Mouse (Mus musculus) CD4-positive, CD25-positive, alpha-beta regulatory T cell, adult 2 months (primary cell): ENCODE results near the gene Ints2.
"Not testable (repeated sequence)": the region's sequence is repeated elsewhere in the genome, so short reads cannot be mapped to it uniquely, and the experiment has no call there.

Experiments
- DNase-seq: peaks from one replicate; pipeline ENCODE4 v3.0.0-alpha.2; 2012; ENCODE audit warnings: low read depth, low spot score

The Ints2 gene

GRCm38 (mm10) chr11:86257460-86258076 lies at the start of gene Ints2:
Gene Ints2, minus strand, starts transcription at chr11:86257575.
- DNase-seq = peak; percentile 96

- DNase-seq = peak; percentile 28
Measured at GRCm38 (mm10) chr11:86292201-86292600, 34.8 kb upstream of the Ints2 start.

- peak; percentile 30 for DNase-seq
Measured at GRCm38 (mm10) chr11:86291714-86292113, 34.3 kb upstream of the Ints2 start.

- DNase-seq = no peak
Measured at GRCm38 (mm10) chr11:86285729-86286128, 28.4 kb upstream of the Ints2 start.

- no peak for DNase-seq
Measured at GRCm38 (mm10) chr11:86278442-86279102, 21.2 kb upstream of the Ints2 start.

- no peak for DNase-seq
Measured at GRCm38 (mm10) chr11:86257054-86257453, 321 bp downstream of the Ints2 start.

GRCm38 (mm10) chr11:86253342-86253741 lies 4.0 kb downstream of the Ints2 start:
- DNase-seq = no peak

- no peak for DNase-seq
Measured at GRCm38 (mm10) chr11:86232446-86232845, 24.9 kb downstream of the Ints2 start.

- no peak for DNase-seq
Measured at GRCm38 (mm10) chr11:86231781-86232350, 25.5 kb downstream of the Ints2 start.

- DNase-seq = no peak
Measured at GRCm38 (mm10) chr11:86226646-86227180, 30.7 kb downstream of the Ints2 start.

- no peak for DNase-seq
Measured at GRCm38 (mm10) chr11:86225761-86226160, 31.6 kb downstream of the Ints2 start.

GRCm38 (mm10) chr11:86211803-86212202 lies 45.6 kb downstream of the Ints2 start:
- no peak for DNase-seq

GRCm38 (mm10) chr11:86209123-86209522 lies 48.3 kb downstream of the Ints2 start:
- no peak for DNase-seq

GRCm38 (mm10) chr11:86205876-86206275 lies 51.5 kb downstream of the Ints2 start:
- no peak for DNase-seq

- no peak for DNase-seq
Measured at GRCm38 (mm10) chr11:86205031-86205430, 52.3 kb downstream of the Ints2 start.

GRCm38 (mm10) chr11:86201901-86202675 lies 55.3 kb downstream of the Ints2 start:
- DNase-seq = peak; percentile 37

- DNase-seq = peak; percentile 98
Measured at GRCm38 (mm10) chr11:86201037-86201786, 56.2 kb downstream of the Ints2 start, which contains the start of gene Brip1. Gene Brip1, minus strand, starts transcription at chr11:86201193.

GRCm38 (mm10) chr11:86200460-86201021 lies 56.8 kb downstream of the Ints2 start:
- DNase-seq = no peak

GRCm38 (mm10) chr11:86199733-86200132 lies 57.6 kb downstream of the Ints2 start:
- DNase-seq = no peak

- not testable (repeated sequence) for DNase-seq
Measured at GRCm38 (mm10) chr11:86185224-86185623, 72.2 kb downstream of the Ints2 start.

- DNase-seq = no peak
Measured at GRCm38 (mm10) chr11:86175833-86176232, 81.5 kb downstream of the Ints2 start.
